Mouse (Mus musculus): ENCODE data around the gene Arv1. TPM values are rescaled to one million over a fixed set of nuclear protein-coding genes. Genes with fewer than 3 reads are reported as not detected.

Gene Arv1
- total and polyA plus RNA-seq, 2 experiments from 2014 or later: 10.7 to 11.0 TPM

DNA sequence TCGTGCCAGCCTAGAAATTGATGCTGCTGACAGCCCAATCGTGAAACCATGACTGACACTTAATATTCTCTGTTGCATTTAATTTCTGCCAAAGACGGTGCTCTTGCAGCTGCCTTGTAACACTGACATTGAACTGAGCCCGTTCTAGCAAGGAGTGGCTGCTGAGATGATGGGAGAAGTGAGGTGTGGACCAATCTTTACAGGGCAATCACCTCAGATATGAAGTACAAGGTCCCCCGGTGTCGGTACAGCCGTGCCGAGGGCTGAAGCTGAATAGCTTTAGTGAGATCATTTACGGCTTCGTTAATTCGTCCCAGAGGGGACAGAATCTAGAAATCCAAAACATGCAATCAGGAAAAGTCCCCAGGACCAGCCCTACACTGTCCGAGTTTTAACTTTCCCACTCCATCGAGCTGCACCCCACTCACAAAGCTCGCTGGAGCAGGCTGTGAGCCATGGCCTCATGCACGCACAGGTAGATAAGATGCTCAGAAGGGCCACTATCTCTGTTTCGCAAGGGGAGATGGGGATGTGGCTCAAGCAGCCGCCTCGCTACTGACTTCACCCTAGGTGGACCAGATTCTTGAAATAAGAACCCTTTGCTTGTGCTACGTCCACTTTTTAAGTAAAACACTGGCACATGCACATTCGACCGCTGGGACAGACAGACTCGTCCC lies 26.4 kb upstream of the Arv1 start:
- no peak for DNase-seq (ENCODE audit: low spot score)
- H3K4me3 ChIP-seq (ENCODE audit: low read depth, low read length): no peak overlapping the region
- H3K9me3 ChIP-seq (replicated peaks; ENCODE audit: control insufficient read depth, low read length): no peaks in the 10 kb centered on the region
- no peak for ATAC-seq (ENCODE audit: insufficient read depth, low read depth)
- H3K9ac ChIP-seq (replicated peaks; ENCODE audit: low read depth, low read length): no peak overlapping the region
- H3K27ac ChIP-seq (ENCODE audit: low read depth): no peak overlapping the region
- H3K4me2 ChIP-seq (ENCODE audit: low read depth, low read length): no peak overlapping the region
- H3K36me3 ChIP-seq (replicated peaks; ENCODE audit: control insufficient read depth, insufficient read depth, low read length): peaks cover 35% of the 10 kb centered on the region
- H3K4me1 ChIP-seq (ENCODE audit: control insufficient read depth, insufficient read depth): no peaks in the 10 kb centered on the region
- TF ChIP-seq CTCF (IDR thresholded peaks at IDR 0.05; ENCODE audit: low read depth) (no peak), EP300 (IDR thresholded peaks at IDR 0.05; ENCODE audit: low read depth) (no peak)
- no peaks in the 10 kb centered on the region for H3K27me3 ChIP-seq (ENCODE audit: control insufficient read depth, insufficient read depth, low read length)
- WGBS: 90% methylated on average over 22 of the region's 22 CpGs

GRCm38 (mm10) chr8:124700271-124700670 lies 21.7 kb upstream of the Arv1 start:
- Histone ChIP-seq H3K27ac (ENCODE audit: low read depth) (peak overlapping the region; percentile 23; the same call in 1 of the 2 replicates), H3K36me3 (replicated peaks; ENCODE audit: control insufficient read depth, insufficient read depth, low read length) (peaks cover 30% of the 10 kb centered on the region), H3K4me3 (ENCODE audit: low read depth, low read length) (no peak overlapping the region), H3K4me2 (ENCODE audit: low read depth, low read length) (no peak overlapping the region), H3K4me1 (ENCODE audit: control insufficient read depth, insufficient read depth) (no peaks in the 10 kb centered on the region), H3K9me3 (replicated peaks; ENCODE audit: control insufficient read depth, low read length) (no peaks in the 10 kb centered on the region), H3K9ac (replicated peaks; ENCODE audit: low read depth, low read length) (no peak overlapping the region), H3K27me3 (ENCODE audit: control insufficient read depth, insufficient read depth, low read length) (no peaks in the 10 kb centered on the region)
- 85% methylated on average over 5 of the region's 5 CpGs for WGBS
- ATAC-seq (ENCODE audit: insufficient read depth, low read depth): no peak
- no peak for TF ChIP-seq EP300 (IDR thresholded peaks at IDR 0.05; ENCODE audit: low read depth)
- TF ChIP-seq CTCF (IDR thresholded peaks at IDR 0.05; ENCODE audit: low read depth): no peak
- no peak for DNase-seq (ENCODE audit: low spot score)

GRCm38 (mm10) chr8:124701023-124701422 lies 20.9 kb upstream of the Arv1 start:
- H3K9me3 ChIP-seq (replicated peaks; ENCODE audit: control insufficient read depth, low read length): no peaks in the 10 kb centered on the region
- WGBS: 71% methylated on average over 9 of the region's 9 CpGs
- no peak overlapping the region for H3K4me3 ChIP-seq (ENCODE audit: low read depth, low read length)
- H3K27me3 ChIP-seq (ENCODE audit: control insufficient read depth, insufficient read depth, low read length): no peaks in the 10 kb centered on the region
- H3K9ac ChIP-seq (replicated peaks; ENCODE audit: low read depth, low read length): no peak overlapping the region
- peak overlapping the region; percentile 23; the same call in 1 of the 2 replicates for H3K27ac ChIP-seq (ENCODE audit: low read depth)
- no peaks in the 10 kb centered on the region for H3K4me1 ChIP-seq (ENCODE audit: control insufficient read depth, insufficient read depth)
- TF ChIP-seq EP300 (IDR thresholded peaks at IDR 0.05; ENCODE audit: low read depth): no peak
- no peak for TF ChIP-seq CTCF (IDR thresholded peaks at IDR 0.05; ENCODE audit: low read depth)
- no peak for DNase-seq (ENCODE audit: low spot score)
- H3K36me3 ChIP-seq (replicated peaks; ENCODE audit: control insufficient read depth, insufficient read depth, low read length): peaks cover 30% of the 10 kb centered on the region
- H3K4me2 ChIP-seq (ENCODE audit: low read depth, low read length): no peak overlapping the region
- no peak for ATAC-seq (ENCODE audit: insufficient read depth, low read depth)

DNA sequence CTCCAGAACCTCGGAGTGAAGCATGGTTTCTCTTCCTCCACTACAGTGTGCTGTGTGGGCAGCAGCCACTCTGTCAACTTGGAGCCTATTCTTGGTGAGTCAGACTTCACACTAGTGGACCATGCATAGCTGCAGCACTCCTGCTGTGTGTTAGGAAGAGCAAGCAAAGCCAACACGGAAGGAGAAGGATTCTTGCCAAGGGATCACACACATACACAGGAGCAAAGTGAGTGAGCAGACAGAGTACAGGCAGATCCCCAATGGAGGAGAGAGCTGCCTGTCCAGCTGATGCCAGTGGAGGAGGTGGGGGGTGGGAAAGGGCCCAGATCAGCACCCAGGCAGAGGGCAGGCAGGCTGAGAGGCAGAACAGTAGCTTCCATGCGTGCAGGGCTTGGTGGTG lies 19.8 kb upstream of the Arv1 start:
- no peak overlapping the region for H3K27ac ChIP-seq (ENCODE audit: low read depth)
- no peak overlapping the region for H3K4me2 ChIP-seq (ENCODE audit: low read depth, low read length)
- DNase-seq (ENCODE audit: low spot score) (no peak), ATAC-seq (ENCODE audit: insufficient read depth, low read depth) (no peak)
- TF ChIP-seq EP300 (IDR thresholded peaks at IDR 0.05; ENCODE audit: low read depth): no peak
- no peak for TF ChIP-seq CTCF (IDR thresholded peaks at IDR 0.05; ENCODE audit: low read depth)
- H3K4me3 ChIP-seq (ENCODE audit: low read depth, low read length): no peak overlapping the region
- no peaks in the 10 kb centered on the region for H3K9me3 ChIP-seq (replicated peaks; ENCODE audit: control insufficient read depth, low read length)
- peaks cover 28% of the 10 kb centered on the region for H3K36me3 ChIP-seq (replicated peaks; ENCODE audit: control insufficient read depth, insufficient read depth, low read length)
- WGBS: 74% methylated on average over 3 of the region's 3 CpGs
- no peaks in the 10 kb centered on the region for H3K27me3 ChIP-seq (ENCODE audit: control insufficient read depth, insufficient read depth, low read length)
- H3K9ac ChIP-seq (replicated peaks; ENCODE audit: low read depth, low read length): no peak overlapping the region
- H3K4me1 ChIP-seq (ENCODE audit: control insufficient read depth, insufficient read depth): no peaks in the 10 kb centered on the region

DNA sequence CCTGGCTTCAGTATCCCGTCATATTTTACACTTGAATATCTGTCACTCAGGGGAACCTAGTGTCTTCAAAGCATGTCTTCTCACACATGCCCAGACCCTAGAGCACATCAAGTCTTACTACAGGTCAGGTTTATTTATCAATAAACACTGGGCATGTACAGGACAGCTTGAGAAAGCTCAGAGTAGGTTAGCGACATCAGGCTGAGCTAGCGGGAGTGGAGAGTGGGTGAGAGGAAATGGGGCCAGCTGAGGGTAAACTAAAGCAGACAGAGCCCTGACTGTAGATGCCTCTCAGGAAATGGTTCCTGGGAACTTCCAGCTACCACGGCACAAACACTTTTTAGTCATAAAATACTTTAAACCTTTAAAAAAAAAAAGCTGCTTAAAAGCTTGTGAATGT lies 18.4 kb upstream of the Arv1 start:
- Histone ChIP-seq H3K4me3 (ENCODE audit: low read depth, low read length) (no peak overlapping the region), H3K9me3 (replicated peaks; ENCODE audit: control insufficient read depth, low read length) (no peaks in the 10 kb centered on the region), H3K4me2 (ENCODE audit: low read depth, low read length) (no peak overlapping the region), H3K9ac (replicated peaks; ENCODE audit: low read depth, low read length) (no peak overlapping the region), H3K27ac (ENCODE audit: low read depth) (no peak overlapping the region), H3K27me3 (ENCODE audit: control insufficient read depth, insufficient read depth, low read length) (no peaks in the 10 kb centered on the region), H3K36me3 (replicated peaks; ENCODE audit: control insufficient read depth, insufficient read depth, low read length) (peaks cover 16% of the 10 kb centered on the region; the same call in 1 of the 2 replicates), H3K4me1 (ENCODE audit: control insufficient read depth, insufficient read depth) (no peaks in the 10 kb centered on the region)
- ATAC-seq (ENCODE audit: insufficient read depth, low read depth): no peak
- 56% methylated on average over 4 of the region's 4 CpGs for WGBS
- TF ChIP-seq EP300 (IDR thresholded peaks at IDR 0.05; ENCODE audit: low read depth) (no peak), CTCF (IDR thresholded peaks at IDR 0.05; ENCODE audit: low read depth) (no peak)
- DNase-seq (ENCODE audit: low spot score): no peak

DNA sequence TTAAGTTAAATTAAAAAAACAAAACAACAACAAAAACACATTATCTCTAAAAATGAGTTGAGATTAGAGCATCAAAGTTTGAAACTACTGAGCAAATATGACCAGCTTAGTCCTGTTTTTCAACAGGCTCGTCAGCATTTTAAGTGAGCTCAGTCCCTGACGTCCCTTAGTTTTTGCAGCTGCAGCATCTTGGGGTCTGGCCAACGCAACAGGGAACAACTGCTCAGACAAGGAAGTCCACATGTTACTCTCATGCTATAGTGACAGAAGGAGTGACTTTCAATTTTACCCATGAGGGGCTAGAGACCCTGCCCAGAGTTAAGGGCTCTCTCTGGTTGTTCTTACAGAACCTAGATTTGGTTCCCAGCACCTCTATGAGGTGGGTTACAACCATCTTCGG lies 17.6 kb upstream of the Arv1 start:
- ATAC-seq (ENCODE audit: insufficient read depth, low read depth): no peak
- H3K27me3 ChIP-seq (ENCODE audit: control insufficient read depth, insufficient read depth, low read length): no peaks in the 10 kb centered on the region
- no peak overlapping the region for H3K4me2 ChIP-seq (ENCODE audit: low read depth, low read length)
- 79% methylated on average over 4 of the region's 4 CpGs for WGBS
- H3K36me3 ChIP-seq (replicated peaks; ENCODE audit: control insufficient read depth, insufficient read depth, low read length): peaks cover 18% of the 10 kb centered on the region
- no peaks in the 10 kb centered on the region for H3K4me1 ChIP-seq (ENCODE audit: control insufficient read depth, insufficient read depth)
- H3K9me3 ChIP-seq (replicated peaks; ENCODE audit: control insufficient read depth, low read length): no peaks in the 10 kb centered on the region
- TF ChIP-seq CTCF (IDR thresholded peaks at IDR 0.05; ENCODE audit: low read depth) (no peak), EP300 (IDR thresholded peaks at IDR 0.05; ENCODE audit: low read depth) (no peak)
- H3K4me3 ChIP-seq (ENCODE audit: low read depth, low read length): no peak overlapping the region
- no peak overlapping the region for H3K9ac ChIP-seq (replicated peaks; ENCODE audit: low read depth, low read length)
- DNase-seq (ENCODE audit: low spot score): no peak
- H3K27ac ChIP-seq (ENCODE audit: low read depth): no peak overlapping the region
